Mouse (Mus musculus) testis, adult 2 months (tissue): ENCODE measurements around the gene Pde4dip.

Source experiments
- CTCF ChIP-seq: fragments of 200-500 bp; IDR thresholded peaks from 2 replicates; pipeline ENCODE4 v1.5.1; 2012; ENCODE audit warnings: low read depth, mild to moderate bottlenecking, inconsistent platforms, low read length, moderate library complexity; ENCODE audit not compliant: control insufficient read depth, insufficient read depth, insufficient replicate concordance
- POLR2A ChIP-seq: fragments of 200-500 bp; IDR thresholded peaks from 2 replicates; pipeline ENCODE4 v1.6.1; 2012; ENCODE audit warnings: low read depth, mild to moderate bottlenecking, inconsistent platforms, low read length, moderate library complexity; ENCODE audit not compliant: control insufficient read depth

- TF ChIP-seq CTCF = no peak
- TF ChIP-seq POLR2A = no peak
These were observed 154.2 kb downstream of the Pde4dip start for GRCm38 (mm10) chr3:97734259-97734658.
